Mouse (Mus musculus): ENCODE results near the gene Olfr447.

The Olfr447 gene

GRCm38 (mm10) chr6:42908578-42908977 lies at the start of gene Olfr447:
Gene Olfr447, plus strand, starts transcription at chr6:42908878.
- in situ Hi-C loops (cut with MboI, MseI) = no loop called here

DNA sequence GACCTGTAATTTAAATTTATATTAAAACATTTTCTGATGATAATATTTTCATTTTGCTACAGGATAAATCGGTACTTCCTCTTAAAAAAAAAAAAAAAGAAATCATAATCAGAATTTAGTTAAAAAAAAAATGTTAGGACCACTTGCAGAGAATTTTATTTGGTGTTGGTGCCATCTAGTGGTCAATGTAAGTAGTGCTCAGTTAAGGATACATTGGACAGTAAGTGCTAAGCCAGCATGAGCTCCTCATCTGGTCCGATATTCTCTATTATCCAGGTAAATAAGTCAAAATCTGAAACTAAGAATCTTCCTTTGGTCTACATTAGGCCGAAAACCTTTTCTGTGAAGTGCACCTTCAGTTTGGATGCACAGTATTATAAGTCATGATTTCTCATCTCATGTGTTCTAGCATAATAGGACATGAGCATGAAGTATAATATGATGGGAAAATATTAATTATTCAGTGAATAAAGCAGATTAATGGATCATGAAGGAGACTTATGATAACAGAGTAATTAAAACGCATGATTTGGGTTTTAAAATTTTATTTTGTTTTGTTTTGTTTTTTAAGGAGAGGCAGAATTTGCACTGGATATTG lies 48.4 kb upstream of the Olfr447 start:
- in situ Hi-C loops (cut with MboI, MseI) = no loop called here

DNA sequence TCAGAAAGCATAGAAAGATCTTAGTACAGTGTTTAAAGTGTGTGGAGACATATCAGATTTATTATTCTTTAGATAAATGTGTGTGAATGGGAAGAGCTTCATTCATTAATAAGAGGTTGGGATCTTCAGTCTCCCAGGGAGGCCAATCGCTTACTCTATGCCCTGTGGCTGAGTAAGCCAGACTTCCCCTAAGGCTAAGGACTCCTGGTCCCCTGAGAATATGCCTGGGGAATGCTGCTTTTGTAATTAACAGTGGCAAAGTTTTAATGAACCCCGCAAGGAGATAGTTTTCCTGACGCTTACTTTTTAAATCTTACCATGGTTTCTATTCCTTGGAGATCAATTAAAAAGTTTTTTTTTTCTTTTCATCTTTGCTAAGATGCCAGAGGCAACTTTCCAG lies 39.0 kb upstream of the Olfr447 start:
- in situ Hi-C loops (cut with MboI, MseI) = no loop called here

- in situ Hi-C loops (cut with MboI, MseI) = no loop called here
Observed at GRCm38 (mm10) chr6:42876323-42876722, 32.4 kb upstream of the Olfr447 start.

DNA sequence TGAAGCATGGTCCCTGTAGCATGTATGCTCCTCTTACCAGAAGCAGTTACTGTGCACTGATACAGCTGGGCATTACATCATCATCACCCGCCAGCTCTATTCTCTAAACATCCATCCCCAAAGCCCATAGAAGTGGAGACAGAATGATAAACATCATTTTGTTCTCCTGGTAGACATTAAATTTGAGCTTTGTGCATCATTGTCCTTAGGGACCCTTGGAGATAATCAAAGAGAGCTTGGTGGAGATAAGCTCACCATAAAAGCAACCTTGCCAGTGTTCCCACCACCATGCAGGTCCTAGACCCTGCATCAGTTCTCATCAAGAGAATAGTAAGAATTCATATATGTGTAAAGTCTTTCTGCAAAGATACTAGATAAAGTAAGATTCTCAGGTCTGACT lies 18.5 kb upstream of the Olfr447 start, which contains the start of gene Olfr448:
Gene Olfr448 (plus strand): TSS at position 301 of the 400 bp plus-strand sequence.
- in situ Hi-C loops (cut with MboI, MseI) = no loop called here

- in situ Hi-C loops (cut with MboI, MseI) = no loop called here
Observed at GRCm38 (mm10) chr6:42900345-42900744, 8.3 kb upstream of the Olfr447 start.

- in situ Hi-C loops (cut with MboI, MseI) = no loop called here
Observed at GRCm38 (mm10) chr6:42921077-42921476, 12.4 kb downstream of the Olfr447 start, which contains the start of gene Olfr446. Gene Olfr446, plus strand, starts transcription at chr6:42921377.

GRCm38 (mm10) chr6:42948767-42949166 lies 40.1 kb downstream of the Olfr447 start, which contains the start of gene Olfr444:
Gene Olfr444, plus strand, starts transcription at chr6:42949067.
- in situ Hi-C loops (cut with MboI, MseI) = no loop called here

Measured in regulatory T cell (primary cell).